Mouse (Mus musculus): ENCODE measurements around the gene P2ry13.

Gene P2ry13

GRCm38 (mm10) chr3:59210727-59211126 is at the start of gene P2ry13:
Gene P2ry13, minus strand, starts transcription at chr3:59210882.
- DNase-seq (ENCODE audit: low read depth, low spot score): no peak

GRCm38 (mm10) chr3:59257740-59258664 is 47.3 kb upstream of the P2ry13 start:
- DNase-seq (ENCODE audit: low read depth, low spot score): peak; percentile 49

GRCm38 (mm10) chr3:59250454-59250853 is 39.8 kb upstream of the P2ry13 start:
- no peak for DNase-seq (ENCODE audit: low read depth, low spot score)

- no peak for DNase-seq (ENCODE audit: low read depth, low spot score)
Measured at GRCm38 (mm10) chr3:59248031-59248430, 37.3 kb upstream of the P2ry13 start.

- no peak for DNase-seq (ENCODE audit: low read depth, low spot score)
Measured at GRCm38 (mm10) chr3:59243384-59243783, 32.7 kb upstream of the P2ry13 start.

- DNase-seq (ENCODE audit: low read depth, low spot score): peak; percentile 59
Measured at GRCm38 (mm10) chr3:59234878-59235277, 24.2 kb upstream of the P2ry13 start.

GRCm38 (mm10) chr3:59230912-59231311 is 20.2 kb upstream of the P2ry13 start:
- no peak for DNase-seq (ENCODE audit: low read depth, low spot score)

GRCm38 (mm10) chr3:59228730-59229551 is 18.3 kb upstream of the P2ry13 start:
- DNase-seq (ENCODE audit: low read depth, low spot score): peak; percentile 40

GRCm38 (mm10) chr3:59227696-59228095 is 17.0 kb upstream of the P2ry13 start:
- no peak for DNase-seq (ENCODE audit: low read depth, low spot score)

- DNase-seq (ENCODE audit: low read depth, low spot score): no peak
Measured at GRCm38 (mm10) chr3:59225411-59225810, 14.7 kb upstream of the P2ry13 start.

GRCm38 (mm10) chr3:59222303-59222702 is 11.6 kb upstream of the P2ry13 start:
- no peak for DNase-seq (ENCODE audit: low read depth, low spot score)

- no peak for DNase-seq (ENCODE audit: low read depth, low spot score)
Measured at GRCm38 (mm10) chr3:59219326-59219725, 8.6 kb upstream of the P2ry13 start.

GRCm38 (mm10) chr3:59217211-59217610 is 6.5 kb upstream of the P2ry13 start:
- no peak for DNase-seq (ENCODE audit: low read depth, low spot score)

- DNase-seq (ENCODE audit: low read depth, low spot score): no peak
Measured at GRCm38 (mm10) chr3:59212404-59212803, 1.7 kb upstream of the P2ry13 start.

- DNase-seq (ENCODE audit: low read depth, low spot score): no peak
Measured at GRCm38 (mm10) chr3:59211784-59212183, 1.1 kb upstream of the P2ry13 start.

- DNase-seq (ENCODE audit: low read depth, low spot score): no peak
Measured at GRCm38 (mm10) chr3:59210089-59210488, 593 bp downstream of the P2ry13 start.

GRCm38 (mm10) chr3:59208650-59209548 is 1.8 kb downstream of the P2ry13 start:
- peak; percentile 78 for DNase-seq (ENCODE audit: low read depth, low spot score)

- DNase-seq (ENCODE audit: low read depth, low spot score): peak; percentile 36
Measured at GRCm38 (mm10) chr3:59205941-59206340, 4.7 kb downstream of the P2ry13 start.

GRCm38 (mm10) chr3:59204719-59205503 is 5.8 kb downstream of the P2ry13 start:
- no peak for DNase-seq (ENCODE audit: low read depth, low spot score)

- DNase-seq (ENCODE audit: low read depth, low spot score): peak; percentile 42
Measured at GRCm38 (mm10) chr3:59203802-59204520, 6.7 kb downstream of the P2ry13 start.

Measured in CD4-positive, CD25-positive, alpha-beta regulatory T cell, adult 2 months (primary cell).